Mouse (Mus musculus) bone marrow macrophage, adult 2 months (primary cell): ENCODE data around the gene Ankrd13a.

Experiments used
- CTCF ChIP-seq: IDR thresholded peaks from 2 replicates; pipeline ENCODE4 v1.5.1; 2012; ENCODE audit warnings: low read depth, mild to moderate bottlenecking, low read length, moderate library complexity
- POLR2A ChIP-seq: IDR thresholded peaks from 2 replicates; pipeline ENCODE4 v1.6.1; 2012; ENCODE audit warnings: mild to moderate bottlenecking, low read depth, low read length, borderline replicate concordance

DNA sequence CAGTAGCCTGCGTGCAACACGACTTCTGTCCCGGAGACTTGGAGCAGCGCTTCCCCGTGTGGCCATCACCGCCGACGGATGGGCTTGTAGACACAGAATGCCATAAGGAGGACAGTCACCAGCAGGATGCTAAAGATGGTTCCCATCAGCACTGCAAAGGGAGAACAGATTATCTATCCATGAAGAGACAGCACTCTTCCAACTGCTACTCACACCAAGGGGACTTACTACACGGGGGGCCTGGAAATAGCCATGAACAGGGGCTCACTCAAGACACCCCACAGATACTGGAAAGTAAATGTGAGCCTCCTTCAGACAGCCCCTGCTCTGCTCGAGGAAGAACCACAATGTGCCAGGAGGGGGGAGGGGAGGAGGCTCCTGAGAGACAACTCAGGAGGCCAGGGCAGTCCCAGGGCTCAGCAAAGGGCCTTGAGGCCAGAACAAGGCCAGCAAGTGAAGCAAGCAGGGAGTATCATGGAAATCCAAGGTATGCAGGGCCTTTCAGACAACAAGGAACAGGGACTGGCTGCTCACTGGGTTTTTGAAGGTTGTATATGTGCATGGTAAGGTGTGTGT is 34.8 kb downstream of the Ankrd13a start:
- no peak for TF ChIP-seq CTCF
- no peak for TF ChIP-seq POLR2A
